Mouse (Mus musculus): ENCODE data around the gene 1700061G19Rik. TPM values are rescaled to one million over a fixed set of nuclear protein-coding genes. Genes with fewer than 3 reads are reported as not detected.

Gene 1700061G19Rik
- 0.26 and 0.44 TPM in 2 replicates for polyA plus RNA-seq (2014; fragmentation: Nextera tagmentation; extraction: Ambion mirVana)

GRCm38 (mm10) chr17:56874936-56875651 is at the start of gene 1700061G19Rik:
TSS of gene 1700061G19Rik (plus strand) at chr17:56875477.
- WGBS (ENCODE audit: insufficient replicate concordance): 76% methylated on average over 12 of the region's 12 CpGs
- Histone ChIP-seq H3K4me1 (ENCODE audit: control insufficient read depth, insufficient read depth, low read length) (no peaks in the 10 kb centered on the region), H3K4me3 (ENCODE audit: low read depth, low read length) (no peak within 1 kb of the TSS), H3K9ac (ENCODE audit: low read depth, low read length) (no peak within 1 kb of the TSS), H3K27ac (ENCODE audit: low read depth, low read length) (no peak within 1 kb of the TSS), H3K27me3 (ENCODE audit: control insufficient read depth, insufficient read depth, low read length) (no peaks in the 10 kb centered on the region), H3K36me3 (ENCODE audit: control insufficient read depth, insufficient read depth, low read length) (no peaks in the 10 kb centered on the region), H3K4me2 (no peak within 1 kb of the TSS), H3K9me3 (replicated peaks; ENCODE audit: control insufficient read depth, low read length) (no peaks in the 10 kb centered on the region)
- ATAC-seq (replicated peaks; ENCODE audit: insufficient number of reproducible peaks, low FRiP score, low TSS enrichment): no peak

GRCm38 (mm10) chr17:56826718-56827117 is 48.6 kb upstream of the 1700061G19Rik start:
- no peaks in the 10 kb centered on the region for H3K36me3 ChIP-seq (ENCODE audit: control insufficient read depth, insufficient read depth, low read length)
- H3K4me2 ChIP-seq: 0 out of 2 replicates have a peak overlapping the region, but pooled peaks have one; percentile 1
- H3K4me1 ChIP-seq (ENCODE audit: control insufficient read depth, insufficient read depth, low read length): no peaks in the 10 kb centered on the region; the same call in 1 of the 2 replicates
- no peak overlapping the region for H3K9ac ChIP-seq (ENCODE audit: low read depth, low read length)
- H3K27me3 ChIP-seq (ENCODE audit: control insufficient read depth, insufficient read depth, low read length): peaks cover 16% of the 10 kb centered on the region
- 63% methylated on average over 2 of the region's 2 CpGs for WGBS (ENCODE audit: insufficient replicate concordance)
- no peak overlapping the region for H3K27ac ChIP-seq (ENCODE audit: low read depth, low read length)
- no peak for ATAC-seq (replicated peaks; ENCODE audit: insufficient number of reproducible peaks, low FRiP score, low TSS enrichment)
- H3K4me3 ChIP-seq (ENCODE audit: low read depth, low read length): no peak overlapping the region
- no peaks in the 10 kb centered on the region for H3K9me3 ChIP-seq (replicated peaks; ENCODE audit: control insufficient read depth, low read length)

DNA sequence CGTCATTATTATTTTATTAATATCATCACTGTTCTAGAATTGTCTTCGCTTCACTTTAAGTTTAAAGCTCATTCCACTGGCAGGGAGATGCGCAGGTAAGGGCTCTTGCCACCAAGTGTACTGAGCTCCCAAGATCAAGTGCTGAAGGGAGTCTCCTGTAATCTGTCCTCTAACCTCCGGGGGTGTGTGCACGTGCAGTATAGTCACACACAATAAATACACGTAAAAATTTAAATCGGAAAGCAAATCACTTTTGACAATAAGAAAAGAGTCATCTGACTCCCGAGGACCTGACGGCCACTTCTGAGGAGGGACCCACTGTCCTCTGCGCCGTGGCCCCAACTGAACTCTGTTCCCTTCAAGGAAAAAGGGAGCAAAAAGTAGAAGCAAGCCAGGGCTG is 46.1 kb upstream of the 1700061G19Rik start:
- WGBS (ENCODE audit: insufficient replicate concordance): 32% methylated on average over 11 of the region's 11 CpGs
- Histone ChIP-seq H3K27me3 (ENCODE audit: control insufficient read depth, insufficient read depth, low read length) (peaks cover 23% of the 10 kb centered on the region), H3K36me3 (ENCODE audit: control insufficient read depth, insufficient read depth, low read length) (no peaks in the 10 kb centered on the region), H3K4me2 (peak overlapping the region; percentile 87), H3K9me3 (replicated peaks; ENCODE audit: control insufficient read depth, low read length) (no peaks in the 10 kb centered on the region), H3K27ac (ENCODE audit: low read depth, low read length) (no peak overlapping the region), H3K4me1 (ENCODE audit: control insufficient read depth, insufficient read depth, low read length) (no peaks in the 10 kb centered on the region; the same call in 1 of the 2 replicates), H3K9ac (ENCODE audit: low read depth, low read length) (0 out of 2 replicates have a peak overlapping the region, but pooled peaks have one; percentile 63), H3K4me3 (ENCODE audit: low read depth, low read length) (peak overlapping the region; percentile 68)
- ATAC-seq (replicated peaks; ENCODE audit: insufficient number of reproducible peaks, low FRiP score, low TSS enrichment): no peak

- H3K9ac ChIP-seq (ENCODE audit: low read depth, low read length): peak overlapping the region; percentile 63
These were observed 45.5 kb upstream of the 1700061G19Rik start for GRCm38 (mm10) chr17:56829795-56830194.

GRCm38 (mm10) chr17:56830411-56831110 is 44.7 kb upstream of the 1700061G19Rik start, which contains the start of gene Rfx2:
TSS of gene Rfx2 (minus strand) at chr17:56831013.
- Histone ChIP-seq H3K36me3 (ENCODE audit: control insufficient read depth, insufficient read depth, low read length) (no peaks in the 10 kb centered on the region), H3K27ac (ENCODE audit: low read depth, low read length) (no peak within 1 kb of the TSS), H3K9ac (ENCODE audit: low read depth, low read length) (peak within 1 kb of the TSS; percentile 68), H3K4me3 (ENCODE audit: low read depth, low read length) (peak within 1 kb of the TSS; percentile 68), H3K9me3 (replicated peaks; ENCODE audit: control insufficient read depth, low read length) (no peaks in the 10 kb centered on the region), H3K4me1 (ENCODE audit: control insufficient read depth, insufficient read depth, low read length) (no peaks in the 10 kb centered on the region; the same call in 1 of the 2 replicates), H3K4me2 (peak within 1 kb of the TSS; percentile 87), H3K27me3 (ENCODE audit: control insufficient read depth, insufficient read depth, low read length) (peaks cover 23% of the 10 kb centered on the region)
- ATAC-seq (replicated peaks; ENCODE audit: insufficient number of reproducible peaks, low FRiP score, low TSS enrichment): no peak
- WGBS (ENCODE audit: insufficient replicate concordance): under 1% methylated on average over 29 of the region's 62 CpGs

More at GRCm38 (mm10) chr17:56829795-56830194, 45.5 kb upstream of the 1700061G19Rik start:
- WGBS (ENCODE audit: insufficient replicate concordance): 1% methylated on average over 27 of the region's 27 CpGs
- Histone ChIP-seq H3K27ac (ENCODE audit: low read depth, low read length) (no peak overlapping the region), H3K4me2 (peak overlapping the region; percentile 87), H3K27me3 (ENCODE audit: control insufficient read depth, insufficient read depth, low read length) (peaks cover 23% of the 10 kb centered on the region), H3K4me1 (ENCODE audit: control insufficient read depth, insufficient read depth, low read length) (no peaks in the 10 kb centered on the region; the same call in 1 of the 2 replicates), H3K36me3 (ENCODE audit: control insufficient read depth, insufficient read depth, low read length) (no peaks in the 10 kb centered on the region), H3K4me3 (ENCODE audit: low read depth, low read length) (peak overlapping the region; percentile 68), H3K9me3 (replicated peaks; ENCODE audit: control insufficient read depth, low read length) (no peaks in the 10 kb centered on the region)
- no peak for ATAC-seq (replicated peaks; ENCODE audit: insufficient number of reproducible peaks, low FRiP score, low TSS enrichment)

- Histone ChIP-seq H3K4me2 (peak overlapping the region; percentile 87), H3K9ac (ENCODE audit: low read depth, low read length) (peak overlapping the region; percentile 49; the same call in 1 of the 2 replicates), H3K36me3 (ENCODE audit: control insufficient read depth, insufficient read depth, low read length) (no peaks in the 10 kb centered on the region)
These were observed 44.0 kb upstream of the 1700061G19Rik start for GRCm38 (mm10) chr17:56831111-56831816.

GRCm38 (mm10) chr17:56832918-56833317 is 42.4 kb upstream of the 1700061G19Rik start:
- 78% methylated on average over 1 of the region's 1 CpGs for WGBS (ENCODE audit: insufficient replicate concordance)
- Histone ChIP-seq H3K4me1 (ENCODE audit: control insufficient read depth, insufficient read depth, low read length) (no peaks in the 10 kb centered on the region; the same call in 1 of the 2 replicates), H3K36me3 (ENCODE audit: control insufficient read depth, insufficient read depth, low read length) (no peaks in the 10 kb centered on the region), H3K27ac (ENCODE audit: low read depth, low read length) (no peak overlapping the region), H3K9me3 (replicated peaks; ENCODE audit: control insufficient read depth, low read length) (no peaks in the 10 kb centered on the region), H3K4me2 (no peak overlapping the region), H3K27me3 (ENCODE audit: control insufficient read depth, insufficient read depth, low read length) (peaks cover 27% of the 10 kb centered on the region), H3K4me3 (ENCODE audit: low read depth, low read length) (no peak overlapping the region), H3K9ac (ENCODE audit: low read depth, low read length) (no peak overlapping the region)
- ATAC-seq (replicated peaks; ENCODE audit: insufficient number of reproducible peaks, low FRiP score, low TSS enrichment): no peak

More at GRCm38 (mm10) chr17:56831111-56831816, 44.0 kb upstream of the 1700061G19Rik start:
- H3K9me3 ChIP-seq (replicated peaks; ENCODE audit: control insufficient read depth, low read length): no peaks in the 10 kb centered on the region
- peaks cover 23% of the 10 kb centered on the region for H3K27me3 ChIP-seq (ENCODE audit: control insufficient read depth, insufficient read depth, low read length)
- no peak overlapping the region for H3K27ac ChIP-seq (ENCODE audit: low read depth, low read length)
- peak; percentile 97 for ATAC-seq (replicated peaks; ENCODE audit: insufficient number of reproducible peaks, low FRiP score, low TSS enrichment)
- no peaks in the 10 kb centered on the region; the same call in 1 of the 2 replicates for H3K4me1 ChIP-seq (ENCODE audit: control insufficient read depth, insufficient read depth, low read length)
- under 1% methylated on average over 40 of the region's 42 CpGs for WGBS (ENCODE audit: insufficient replicate concordance)
- peak overlapping the region; percentile 68 for H3K4me3 ChIP-seq (ENCODE audit: low read depth, low read length)

- 95% methylated on average over 1 of the region's 1 CpGs for WGBS (ENCODE audit: insufficient replicate concordance)
- Histone ChIP-seq H3K4me3 (ENCODE audit: low read depth, low read length) (no peak overlapping the region), H3K9ac (ENCODE audit: low read depth, low read length) (no peak overlapping the region), H3K9me3 (replicated peaks; ENCODE audit: control insufficient read depth, low read length) (no peaks in the 10 kb centered on the region), H3K4me1 (ENCODE audit: control insufficient read depth, insufficient read depth, low read length) (no peaks in the 10 kb centered on the region; the same call in 1 of the 2 replicates), H3K27me3 (ENCODE audit: control insufficient read depth, insufficient read depth, low read length) (peaks cover 22% of the 10 kb centered on the region), H3K4me2 (no peak overlapping the region), H3K27ac (ENCODE audit: low read depth, low read length) (no peak overlapping the region), H3K36me3 (ENCODE audit: control insufficient read depth, insufficient read depth, low read length) (no peaks in the 10 kb centered on the region)
- no peak for ATAC-seq (replicated peaks; ENCODE audit: insufficient number of reproducible peaks, low FRiP score, low TSS enrichment)
These were observed 41.9 kb upstream of the 1700061G19Rik start for GRCm38 (mm10) chr17:56833381-56833780.
